Mouse (Mus musculus) lung, embryonic 14.5 days (tissue): ENCODE measurements around the gene Acpp. TPM values are rescaled to one million over a fixed set of nuclear protein-coding genes. Genes with fewer than 3 reads are reported as not detected.

ENCODE experiments used
- ATAC-seq: fragments of 200-750 bp; cut with Nextera tagmentation; 2 replicates; pipeline ENCODE4 v1.8.0; 2017; ENCODE audit warnings: mild to moderate bottlenecking, moderate TSS enrichment, moderate library complexity; ENCODE audit not compliant: insufficient read depth
- DNase-seq: peaks from one replicate; pipeline ENCODE4 v3.0.0-alpha.2; 2015
- H3K27ac ChIP-seq: fragments of 300-500 bp; sonication (generic); 2 replicates; pipeline ENCODE4 v1.5.1; 2014; ENCODE audit warnings: low read depth, mild to moderate bottlenecking, moderate library complexity
- H3K27me3 ChIP-seq: fragments of 300-500 bp; sonication (generic); 2 replicates; pipeline ENCODE4 v1.6.1; 2014; ENCODE audit warnings: low read length, control low read depth; ENCODE audit not compliant: insufficient read depth
- H3K36me3 ChIP-seq: fragments of 300-500 bp; sonication (generic); 2 replicates; pipeline ENCODE4 v1.6.1; 2014; ENCODE audit warnings: control low read depth; ENCODE audit not compliant: insufficient read depth
- H3K4me1 ChIP-seq: fragments of 300-500 bp; sonication (generic); 2 replicates; pipeline ENCODE4 v1.6.1; 2014; ENCODE audit warnings: antibody characterized with exemption, control low read depth; ENCODE audit not compliant: insufficient read depth
- H3K4me2 ChIP-seq: fragments of 300-500 bp; sonication (generic); 2 replicates; pipeline ENCODE4 v1.6.1; 2014; ENCODE audit warnings: mild to moderate bottlenecking
- H3K4me3 ChIP-seq: fragments of 300-500 bp; sonication (generic); 2 replicates; pipeline ENCODE4 v1.5.1; 2014; ENCODE audit warnings: low read depth, low read length
- H3K9ac ChIP-seq: fragments of 300-500 bp; sonication (generic); 2 replicates; pipeline ENCODE4 v1.6.1; 2014
- H3K9me3 ChIP-seq: fragments of 300-500 bp; sonication (generic); 2 replicates; pipeline ENCODE4 v1.6.1; 2016; ENCODE audit warnings: low read depth, low read length, control low read depth
- CTCF ChIP-seq: IDR thresholded peaks from 2 replicates; pipeline ENCODE4 v1.5.1; 2016; ENCODE audit warnings: antibody characterized with exemption, low read depth
- whole genome bisulfite sequencing: fragments of 180-500 bp; shearing (Covaris S2); extraction: QIAGEN DNeasy Blood & Tissue Kit; methylation state at CpG from one replicate; pipeline ENCODE4 v1.1.7; 2014; 5-methylcytosine and 5-hydroxymethylcytosine counted together
- polyA plus RNA-seq: library from polyadenylated mRNA; unstranded; fragments of >200 nt; fragmentation: Nextera tagmentation; extraction: Ambion mirVana; gene quantifications from 2 replicates; pipeline ENCODE4 v1.2.1, GENCODE M21; 2014

Gene Acpp
- polyA plus RNA-seq, 1 experiment from 2014 or later: 0.21 TPM

DNA sequence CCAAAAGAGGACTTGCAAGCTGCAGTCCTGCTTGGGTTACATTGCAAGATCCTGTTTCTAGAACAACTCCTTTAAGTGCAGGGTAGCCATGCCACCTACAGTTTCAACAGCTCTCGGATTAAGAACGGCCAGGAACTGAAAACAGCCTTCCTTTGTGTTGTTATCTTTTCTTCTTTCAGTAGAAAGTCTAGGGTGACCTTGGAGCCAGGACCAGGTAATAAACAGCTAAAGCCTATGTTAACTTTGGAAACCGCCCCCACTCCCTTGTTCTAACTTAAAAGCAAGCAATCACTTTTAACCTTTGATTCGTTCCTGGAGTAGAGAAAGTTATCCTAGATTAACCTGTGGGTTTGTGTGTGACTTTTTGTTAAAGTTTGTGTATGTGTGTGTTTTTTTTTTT lies 33.2 kb downstream of the Acpp start:
- no peak overlapping the region for H3K9ac ChIP-seq
- 60% methylated on average over 4 of the region's 4 CpGs for WGBS
- H3K4me3 ChIP-seq: no peak overlapping the region
- ATAC-seq: no peak
- no peak for TF ChIP-seq CTCF
- no peaks in the 10 kb centered on the region for H3K27me3 ChIP-seq
- no peak for DNase-seq
- H3K4me2 ChIP-seq: no peak overlapping the region
- no peaks in the 10 kb centered on the region for H3K4me1 ChIP-seq
- H3K27ac ChIP-seq: no peak overlapping the region
- no peaks in the 10 kb centered on the region for H3K36me3 ChIP-seq
- H3K9me3 ChIP-seq: no peaks in the 10 kb centered on the region

DNA sequence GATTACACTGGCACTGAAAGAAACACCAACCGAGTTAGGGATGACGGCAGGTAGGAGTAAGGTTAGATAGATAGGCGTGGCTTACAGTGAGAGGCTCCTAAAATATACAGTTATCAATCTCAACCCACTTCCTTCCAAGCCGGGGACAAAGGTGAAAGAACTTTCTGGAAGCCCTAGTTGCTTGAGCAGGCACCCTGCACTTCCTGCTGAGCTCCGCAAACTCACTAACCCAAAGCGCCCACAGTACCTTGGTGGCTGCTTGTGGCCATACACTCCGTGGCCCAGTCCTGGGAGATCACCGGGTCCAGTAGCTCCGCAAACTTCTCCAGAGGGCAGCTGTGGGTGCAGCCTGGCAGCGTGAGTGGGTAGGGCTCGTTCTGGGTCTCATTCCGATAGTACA lies 37.0 kb downstream of the Acpp start:
- Histone ChIP-seq H3K27ac (no peak overlapping the region), H3K4me2 (no peak overlapping the region), H3K9me3 (no peaks in the 10 kb centered on the region), H3K4me3 (no peak overlapping the region), H3K9ac (no peak overlapping the region), H3K36me3 (no peaks in the 10 kb centered on the region), H3K4me1 (no peaks in the 10 kb centered on the region), H3K27me3 (no peaks in the 10 kb centered on the region)
- no peak for TF ChIP-seq CTCF
- no peak for ATAC-seq
- no peak for DNase-seq
- WGBS: 66% methylated on average over 12 of the region's 12 CpGs

DNA sequence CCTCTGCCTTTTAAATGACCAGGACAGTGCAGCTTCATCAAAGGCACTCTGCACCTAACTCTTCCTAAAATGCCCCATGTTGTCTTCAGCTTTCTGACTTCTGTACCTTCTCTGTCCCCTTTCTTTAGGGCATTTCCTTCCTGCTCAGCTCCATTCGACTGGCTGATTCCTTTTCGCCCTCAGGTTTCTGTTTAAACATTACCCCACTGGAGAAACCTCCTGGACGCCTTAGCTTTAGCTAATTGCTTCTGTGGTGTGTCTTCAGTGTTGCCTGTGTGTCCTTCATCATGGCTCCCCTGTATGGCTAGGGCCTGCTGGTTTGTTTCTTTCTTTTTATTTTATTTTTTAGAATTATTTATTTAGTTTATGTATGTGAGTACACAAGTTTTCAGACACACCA lies 40.5 kb downstream of the Acpp start:
- no peak for DNase-seq
- H3K36me3 ChIP-seq: no peaks in the 10 kb centered on the region
- H3K4me3 ChIP-seq: no peak overlapping the region
- H3K9me3 ChIP-seq: no peaks in the 10 kb centered on the region
- H3K27me3 ChIP-seq: no peaks in the 10 kb centered on the region
- H3K9ac ChIP-seq: no peak overlapping the region
- no peak overlapping the region for H3K4me2 ChIP-seq
- no peak for ATAC-seq
- no peak for TF ChIP-seq CTCF
- no peaks in the 10 kb centered on the region for H3K4me1 ChIP-seq
- WGBS: 57% methylated on average over 3 of the region's 3 CpGs
- H3K27ac ChIP-seq: no peak overlapping the region

DNA sequence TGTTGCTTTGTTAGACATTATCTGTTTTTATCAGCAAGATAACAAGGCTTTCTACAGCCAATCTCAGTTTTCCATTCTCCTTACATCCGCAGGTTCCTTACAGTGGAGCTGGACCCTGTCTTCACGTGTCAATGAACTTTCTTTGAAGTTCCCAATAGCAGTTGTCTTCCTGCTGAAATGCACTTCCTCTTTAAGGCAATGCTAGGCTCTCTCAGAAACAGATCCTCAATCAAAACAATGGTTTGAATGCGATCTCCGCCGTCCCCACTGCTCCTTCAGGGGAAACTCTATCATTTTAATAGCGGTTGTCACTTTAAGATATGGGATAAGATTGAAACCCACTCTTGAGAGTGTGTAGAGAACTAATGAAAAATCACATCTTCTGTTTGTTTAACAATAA lies 52.6 kb downstream of the Acpp start:
- no peak for ATAC-seq
- Histone ChIP-seq H3K27ac (no peak overlapping the region), H3K4me2 (no peak overlapping the region), H3K27me3 (no peaks in the 10 kb centered on the region), H3K4me3 (no peak overlapping the region), H3K36me3 (no peaks in the 10 kb centered on the region), H3K9ac (no peak overlapping the region), H3K9me3 (no peaks in the 10 kb centered on the region), H3K4me1 (no peaks in the 10 kb centered on the region)
- no peak for TF ChIP-seq CTCF
- WGBS: 37% methylated on average over 6 of the region's 6 CpGs
- DNase-seq: no peak

DNA sequence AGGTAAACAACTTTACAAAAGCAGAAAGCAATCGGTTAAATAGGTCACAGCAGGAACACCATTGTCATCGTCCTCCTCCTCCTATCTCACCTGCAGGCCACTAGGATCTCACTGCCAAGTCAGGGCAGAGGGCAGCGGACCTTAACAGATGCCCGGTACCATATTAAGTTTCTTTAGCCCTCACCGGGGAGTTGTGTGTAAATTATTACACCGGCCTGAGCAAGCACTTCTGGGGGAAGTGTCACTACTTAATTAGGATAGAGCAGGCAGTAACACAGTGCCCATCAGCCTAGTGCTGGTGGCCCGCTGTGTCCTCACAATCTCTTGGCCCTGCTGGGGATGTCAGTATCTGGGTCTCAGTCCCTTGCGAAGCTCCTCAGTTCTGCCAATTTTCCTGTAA lies 55.0 kb downstream of the Acpp start:
- ATAC-seq: no peak
- no peaks in the 10 kb centered on the region for H3K4me1 ChIP-seq
- no peak overlapping the region for H3K4me2 ChIP-seq
- no peaks in the 10 kb centered on the region for H3K9me3 ChIP-seq
- no peak for DNase-seq
- no peak overlapping the region for H3K27ac ChIP-seq
- H3K27me3 ChIP-seq: no peaks in the 10 kb centered on the region
- H3K4me3 ChIP-seq: no peak overlapping the region
- WGBS: 38% methylated on average over 8 of the region's 8 CpGs
- no peaks in the 10 kb centered on the region for H3K36me3 ChIP-seq
- TF ChIP-seq CTCF: no peak
- no peak overlapping the region for H3K9ac ChIP-seq

- Histone ChIP-seq H3K4me3 (no peak overlapping the region), H3K4me2 (no peak overlapping the region), H3K27ac (no peak overlapping the region), H3K9ac (no peak overlapping the region), H3K27me3 (no peaks in the 10 kb centered on the region), H3K9me3 (no peaks in the 10 kb centered on the region), H3K4me1 (no peaks in the 10 kb centered on the region), H3K36me3 (no peaks in the 10 kb centered on the region)
- ATAC-seq (no peak), DNase-seq (no peak)
- WGBS: 75% methylated on average over 5 of the region's 5 CpGs
- no peak for TF ChIP-seq CTCF
Observed at GRCm38 (mm10) chr9:104281737-104282136, 55.8 kb downstream of the Acpp start.

GRCm38 (mm10) chr9:104280725-104281495 lies 56.6 kb downstream of the Acpp start:
- Histone ChIP-seq H3K4me2 (no peak overlapping the region), H3K4me3 (no peak overlapping the region), H3K4me1 (no peaks in the 10 kb centered on the region), H3K9ac (no peak overlapping the region), H3K9me3 (no peaks in the 10 kb centered on the region), H3K36me3 (no peaks in the 10 kb centered on the region), H3K27ac (no peak overlapping the region), H3K27me3 (no peaks in the 10 kb centered on the region)
- no peak for DNase-seq
- TF ChIP-seq CTCF: no peak
- no peak for ATAC-seq
- WGBS: 68% methylated on average over 8 of the region's 8 CpGs
